9 mouse cellular contexts compared by ENCODE assay signal in genomic region chr10:85025799-85026424, GRCm38 (mm10).
DNase-seq lines count a peak whose midpoint lies in the region; ATAC-seq lines count a peak whose summit lies in the region.
"Had no signal": no experiment of that assay in that cellular context is flagged by ENCODE, and none has a peak within 500 bp of the region (broad histone marks: within the 10 kb centered on the region; RNA-seq: fewer than 3 reads in every experiment).

No protein-coding gene starts in this region.

- no peak overlapping the region for H3K27ac ChIP-seq in kidney, embryonic 15.5 days
- H3K27ac ChIP-seq in embryonic facial prominence, embryonic 12.5 days, result no peak overlapping the region
- H3K27ac ChIP-seq in hindbrain, embryonic 13.5 days, result no peak overlapping the region

- H3K4me3 ChIP-seq in kidney, embryonic 15.5 days (replicated peaks), result no peak overlapping the region
- no peak overlapping the region for H3K4me3 ChIP-seq in embryonic facial prominence, embryonic 12.5 days
- H3K4me3 ChIP-seq in hindbrain, embryonic 13.5 days, result no peak overlapping the region

- H3K4me1 ChIP-seq in kidney, embryonic 15.5 days, result peaks cover 21% of the 10 kb centered on the region
- 0 out of 2 replicates have a peak, but pooled peaks cover 4% of the 10 kb centered on the region for H3K4me1 ChIP-seq in embryonic facial prominence, embryonic 12.5 days
- H3K4me1 ChIP-seq in hindbrain, embryonic 13.5 days (replicated peaks), result peaks cover 19% of the 10 kb centered on the region

- peak; percentile 95 for ATAC-seq in kidney, embryonic 15.5 days (replicated peaks; ENCODE audit: low FRiP score)
- peak; percentile 99 for ATAC-seq in embryonic facial prominence, embryonic 12.5 days (ENCODE audit: insufficient number of reproducible peaks, insufficient read depth, low FRiP score, low TSS enrichment)
- 0 out of 2 replicates have a peak, but pooled peaks have one; percentile 78 for ATAC-seq in hindbrain, embryonic 13.5 days (ENCODE audit: low FRiP score)
- ATAC-seq in megakaryocyte progenitor cell, adult 5-6 weeks (replicated peaks; ENCODE audit: poor library complexity), result peak; percentile 77

- H3K36me3 ChIP-seq in kidney, embryonic 15.5 days, result no peaks in the 10 kb centered on the region
- H3K36me3 ChIP-seq in embryonic facial prominence, embryonic 12.5 days, result no peaks in the 10 kb centered on the region
- peaks cover 4% of the 10 kb centered on the region; the same call in 1 of the 2 replicates for H3K36me3 ChIP-seq in hindbrain, embryonic 13.5 days

- no peaks in the 10 kb centered on the region for H3K27me3 ChIP-seq in kidney, embryonic 15.5 days
- H3K27me3 ChIP-seq in embryonic facial prominence, embryonic 12.5 days, result no peaks in the 10 kb centered on the region
- H3K27me3 ChIP-seq in hindbrain, embryonic 13.5 days, result no peaks in the 10 kb centered on the region

- H3K9me3 ChIP-seq in kidney, embryonic 15.5 days (replicated peaks), result no peaks in the 10 kb centered on the region
- no peaks in the 10 kb centered on the region for H3K9me3 ChIP-seq in embryonic facial prominence, embryonic 12.5 days
- H3K9me3 ChIP-seq in hindbrain, embryonic 13.5 days, result no peaks in the 10 kb centered on the region

- DNase-seq in kidney, adult 8-10 months, result no peak
- no peak for DNase-seq in layer of hippocampus, postnatal 25 days (ENCODE audit: extremely low spot score in 1 of 2, low spot score in 1 of 2)
- DNase-seq in adrenal gland, adult (ENCODE audit: inconsistent age in 2 of 2, low spot score in 1 of 2), result no peak
- no peak for DNase-seq in urinary bladder, adult 2 months (ENCODE audit: low spot score)
- DNase-seq: heart, adult 18-20 months had no signal

- H3K9ac ChIP-seq in kidney, embryonic 15.5 days, result no peak overlapping the region
- no peak overlapping the region for H3K9ac ChIP-seq in embryonic facial prominence, embryonic 12.5 days
- no peak overlapping the region for H3K9ac ChIP-seq in hindbrain, embryonic 13.5 days

- no peak overlapping the region for H3K4me2 ChIP-seq in kidney, embryonic 15.5 days
- H3K4me2 ChIP-seq in embryonic facial prominence, embryonic 12.5 days (replicated peaks), result no peak overlapping the region
- H3K4me2 ChIP-seq in hindbrain, embryonic 13.5 days, result no peak overlapping the region

- 83% methylated on average over 11 of the region's 11 CpGs for WGBS in kidney, embryonic 15.5 days
- 88% methylated on average over 11 of the region's 11 CpGs for WGBS in embryonic facial prominence, embryonic 12.5 days
- 89% methylated on average over 11 of the region's 11 CpGs for whole genome bisulfite sequencing in hindbrain, embryonic 13.5 days
